8 mouse cellular contexts compared by ENCODE assay signal in the genomic region with DNA sequence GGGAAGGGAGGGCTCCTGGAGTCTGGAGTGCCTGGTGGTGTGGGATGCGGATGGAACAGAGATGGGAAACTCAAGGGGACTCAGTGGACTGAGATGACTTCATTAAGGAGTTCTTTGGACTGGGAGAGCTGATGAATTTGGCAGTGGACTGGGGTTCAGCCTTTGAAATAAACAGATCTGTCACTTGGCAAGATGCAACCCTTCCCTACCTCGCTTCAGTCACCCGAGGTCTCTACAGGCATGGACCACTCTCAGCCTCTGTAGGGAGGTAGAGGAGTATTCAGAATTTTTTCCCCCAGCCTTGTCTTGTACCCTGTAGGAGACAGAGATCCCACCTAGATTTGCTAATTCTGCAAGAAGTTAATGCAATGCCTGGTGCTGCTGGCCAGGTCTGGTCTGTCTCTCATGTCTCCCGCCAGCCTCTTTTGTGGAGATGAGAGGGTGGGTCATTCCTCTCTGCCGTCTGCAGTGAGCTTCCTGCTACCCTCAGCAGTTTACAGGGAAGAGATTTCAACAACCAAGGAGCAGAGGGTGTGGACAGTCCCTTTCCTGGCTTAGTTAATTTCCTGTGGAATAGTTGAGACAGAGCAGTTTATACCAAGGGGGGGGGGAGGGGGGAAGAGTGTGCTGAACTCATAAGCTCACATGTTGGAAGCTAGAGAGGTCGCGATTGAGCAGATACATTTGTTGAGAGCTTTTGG.
A peak's percentile ranks its signal among the peaks of the same experiment; 100 is the strongest.
DNase-seq lines count a peak whose midpoint lies in the region; ATAC-seq lines count a peak whose summit lies in the region.

No protein-coding gene starts in this region.

- no peaks in the 10 kb centered on the region; the same call in 1 of the 2 replicates for H3K4me1 ChIP-seq in kidney, embryonic 14.5 days (ENCODE audit: control insufficient read depth, insufficient read depth, low read length)
- peaks cover 28% of the 10 kb centered on the region for H3K4me1 ChIP-seq in lung, embryonic 15.5 days

- H3K4me3 ChIP-seq in kidney, embryonic 14.5 days (ENCODE audit: low read length), result no peak overlapping the region
- H3K4me3 ChIP-seq in lung, embryonic 15.5 days, result no peak overlapping the region

- H3K9ac ChIP-seq in kidney, embryonic 14.5 days (ENCODE audit: low read depth, low read length), result no peak overlapping the region
- H3K9ac ChIP-seq in lung, embryonic 15.5 days, result no peak overlapping the region

- no peaks in the 10 kb centered on the region for H3K27me3 ChIP-seq in kidney, embryonic 14.5 days (ENCODE audit: control insufficient read depth, insufficient read depth, low read length)
- H3K27me3 ChIP-seq in lung, embryonic 15.5 days, result no peaks in the 10 kb centered on the region

- peak overlapping the region; percentile 5; the same call in 1 of the 2 replicates for H3K27ac ChIP-seq in kidney, embryonic 14.5 days (ENCODE audit: low read depth, low read length)
- peak overlapping the region; percentile 89 for H3K27ac ChIP-seq in lung, embryonic 15.5 days

- WGBS in kidney, embryonic 14.5 days, result 43% methylated on average over 7 of the region's 7 CpGs
- WGBS in lung, embryonic 15.5 days, result 17% methylated on average over 7 of the region's 7 CpGs

- ATAC-seq in kidney, embryonic 14.5 days (ENCODE audit: low FRiP score, low TSS enrichment), result 0 out of 2 replicates have a peak, but pooled peaks have one; percentile 43
- peak; percentile 91 for ATAC-seq in lung, embryonic 15.5 days (ENCODE audit: borderline replicate concordance, extremely low read depth, low FRiP score, low TSS enrichment)

- H3K9me3 ChIP-seq in kidney, embryonic 14.5 days (ENCODE audit: control insufficient read depth, low read length), result no peaks in the 10 kb centered on the region
- no peaks in the 10 kb centered on the region for H3K9me3 ChIP-seq in lung, embryonic 15.5 days

- peak; percentile 62 to 64 for DNase-seq in cerebellum, postnatal 10 days
- no peak for DNase-seq in cerebellum, adult 11 months
- peak; percentile 60 to 79 for DNase-seq in heart, adult 18-20 months
- DNase-seq in layer of hippocampus, adult 18-20 months (ENCODE audit: low spot score in 2 of 2), result no peak
- DNase-seq in testis, postnatal 14 days (ENCODE audit: low spot score), result no peak
- DNase-seq in spleen, postnatal 14 days (ENCODE audit: low spot score in 2 of 2), result no peak

- H3K4me2 ChIP-seq in kidney, embryonic 14.5 days (replicated peaks; ENCODE audit: low read depth, low read length), result no peak overlapping the region
- H3K4me2 ChIP-seq in lung, embryonic 15.5 days, result peak overlapping the region; percentile 32

- no peaks in the 10 kb centered on the region for H3K36me3 ChIP-seq in kidney, embryonic 14.5 days (ENCODE audit: control insufficient read depth, insufficient read depth, low read length)
- no peaks in the 10 kb centered on the region for H3K36me3 ChIP-seq in lung, embryonic 15.5 days

Comparison
In these comparisons a context has a peak if more than half of its experiments do, and no peak if none do; other contexts are left out.
1. DNase-seq: peak in cerebellum, postnatal 10 days (2 of 2) and heart, adult 18-20 months (2 of 2); none in cerebellum, adult 11 months (single experiment), layer of hippocampus, adult 18-20 months (0 of 2), testis, postnatal 14 days (single experiment) and spleen, postnatal 14 days (0 of 2).